ENCODE assay signal across 8 mouse cellular contexts in genomic region chr7:25753643-25754438, GRCm38 (mm10). TPM values are rescaled to one million over a fixed set of nuclear protein-coding genes. Genes with fewer than 3 reads are reported as not detected.
DNase-seq lines count a peak whose midpoint lies in the region; ATAC-seq lines count a peak whose summit lies in the region.

No protein-coding gene starts in this region.

- peak; percentile 80 for DNase-seq in adrenal gland, postnatal 14 days
- DNase-seq in adrenal gland, adult 8-10 months: no peak
- DNase-seq in right cerebral cortex, postnatal 10 days (ENCODE audit: low spot score in 2 of 2): peak; percentile 42 to 47
- no peak for DNase-seq in right cerebral cortex, adult 18-20 months
- no peak for DNase-seq in forebrain, embryonic 10.5 days (ENCODE audit: extremely low spot score, low spot score)
- DNase-seq in midbrain, embryonic 10.5 days (ENCODE audit: low spot score): no peak
- DNase-seq in ovary, postnatal 36 days (ENCODE audit: low spot score): no peak

- ATAC-seq in kidney, embryonic 15.5 days (replicated peaks; ENCODE audit: low FRiP score): peak; percentile 14

- H3K9ac ChIP-seq in kidney, embryonic 15.5 days: peak overlapping the region; percentile 96

- H3K4me1 ChIP-seq in forebrain, embryonic 10.5 days: peaks cover 21% of the 10 kb centered on the region
- H3K4me1 ChIP-seq in kidney, embryonic 15.5 days: peaks cover 22% of the 10 kb centered on the region
- H3K4me1 ChIP-seq in midbrain, embryonic 10.5 days: peaks cover 21% of the 10 kb centered on the region

- H3K27ac ChIP-seq in forebrain, embryonic 10.5 days: peak overlapping the region; percentile 99
- peak overlapping the region; percentile 99 for H3K27ac ChIP-seq in kidney, embryonic 15.5 days
- H3K27ac ChIP-seq in midbrain, embryonic 10.5 days (replicated peaks): peak overlapping the region; percentile 99

- no peaks in the 10 kb centered on the region for H3K9me3 ChIP-seq in forebrain, embryonic 10.5 days
- H3K9me3 ChIP-seq in kidney, embryonic 15.5 days (replicated peaks): no peaks in the 10 kb centered on the region
- H3K9me3 ChIP-seq in midbrain, embryonic 10.5 days (replicated peaks): no peaks in the 10 kb centered on the region

- H3K4me2 ChIP-seq in kidney, embryonic 15.5 days: peak overlapping the region; percentile 69

- no peaks in the 10 kb centered on the region for H3K27me3 ChIP-seq in forebrain, embryonic 10.5 days (ENCODE audit: poor library complexity, severe bottlenecking)
- H3K27me3 ChIP-seq in kidney, embryonic 15.5 days: no peaks in the 10 kb centered on the region
- no peaks in the 10 kb centered on the region for H3K27me3 ChIP-seq in midbrain, embryonic 10.5 days (ENCODE audit: low read depth, poor library complexity, severe bottlenecking)

- H3K36me3 ChIP-seq in forebrain, embryonic 10.5 days (replicated peaks): peaks cover 40% of the 10 kb centered on the region
- peaks cover 41% of the 10 kb centered on the region for H3K36me3 ChIP-seq in kidney, embryonic 15.5 days
- H3K36me3 ChIP-seq in midbrain, embryonic 10.5 days: peaks cover 44% of the 10 kb centered on the region

- WGBS in forebrain, embryonic 10.5 days: 1% methylated on average over 46 of the region's 46 CpGs
- 1% methylated on average over 46 of the region's 46 CpGs for WGBS in kidney, embryonic 15.5 days
- WGBS in midbrain, embryonic 10.5 days: 1% methylated on average over 46 of the region's 46 CpGs

- peak overlapping the region; percentile 99 for H3K4me3 ChIP-seq in forebrain, embryonic 10.5 days
- peak overlapping the region; percentile 72 for H3K4me3 ChIP-seq in kidney, embryonic 15.5 days (replicated peaks)
- H3K4me3 ChIP-seq in midbrain, embryonic 10.5 days: peak overlapping the region; percentile 99

RNA-seq across cellular contexts. Expression of gene Hnrnpul1, which starts 0.7 kb away (rescaled TPM):
- 119 and 130 TPM in 2 replicates for total RNA-seq in adrenal gland, postnatal 14 days (2021)
- total RNA-seq in adrenal gland, adult 8-10 months (2022): 100 to 1,000 TPM in 3 of 4 experiments, 10 to 100 TPM in 1; 97.0 to 132 (median 119) TPM
- polyA plus RNA-seq in forebrain, embryonic 10.5 days (2016; fragmentation: Nextera tagmentation; extraction: Ambion mirVana): 59.2 and 60.5 TPM in 2 replicates
- polyA plus RNA-seq in kidney, embryonic 15.5 days (2015; fragmentation: Nextera tagmentation; extraction: Ambion mirVana): 61.3 and 65.0 TPM in 2 replicates
- 55.2 and 61.8 TPM in 2 replicates for polyA plus RNA-seq in midbrain, embryonic 10.5 days (2016; fragmentation: Nextera tagmentation; extraction: Ambion mirVana)

RNA-seq across cellular contexts. Expression of gene Axl, which starts 34.7 kb away (rescaled TPM):
- 44.8 and 57.9 TPM in 2 replicates for total RNA-seq in adrenal gland, postnatal 14 days (2021)
- total RNA-seq in adrenal gland, adult 8-10 months (2022): 10 to 100 TPM; 51.4 to 73.8 (median 64.5) TPM
- 19.3 and 19.5 TPM in 2 replicates for polyA plus RNA-seq in forebrain, embryonic 10.5 days (2016; fragmentation: Nextera tagmentation; extraction: Ambion mirVana)
- polyA plus RNA-seq in kidney, embryonic 15.5 days (2015; fragmentation: Nextera tagmentation; extraction: Ambion mirVana): 81.9 and 91.5 TPM in 2 replicates
- polyA plus RNA-seq in midbrain, embryonic 10.5 days (2016; fragmentation: Nextera tagmentation; extraction: Ambion mirVana): 16.5 and 21.6 TPM in 2 replicates

RNA-seq across cellular contexts. Expression of gene Ccdc97, which starts 35.0 kb away (rescaled TPM):
- 43.8 and 45.0 TPM in 2 replicates for total RNA-seq in adrenal gland, postnatal 14 days (2021)
- total RNA-seq in adrenal gland, adult 8-10 months (2022): 10 to 100 TPM; 51.3 to 63.7 (median 56.9) TPM
- 28.7 and 29.6 TPM in 2 replicates for polyA plus RNA-seq in forebrain, embryonic 10.5 days (2016; fragmentation: Nextera tagmentation; extraction: Ambion mirVana)
- polyA plus RNA-seq in kidney, embryonic 15.5 days (2015; fragmentation: Nextera tagmentation; extraction: Ambion mirVana): 22.2 and 26.2 TPM in 2 replicates
- polyA plus RNA-seq in midbrain, embryonic 10.5 days (2016; fragmentation: Nextera tagmentation; extraction: Ambion mirVana): 30.1 and 33.3 TPM in 2 replicates

Comparison
In these comparisons a context has a peak if more than half of its experiments do, and no peak if none do; other contexts are left out.
1. DNase-seq: peak in adrenal gland, postnatal 14 days (single experiment) and right cerebral cortex, postnatal 10 days (2 of 2); none in adrenal gland, adult 8-10 months (single experiment), right cerebral cortex, adult 18-20 months (single experiment), forebrain, embryonic 10.5 days (single experiment), midbrain, embryonic 10.5 days (single experiment) and ovary, postnatal 36 days (single experiment).
2. Peak in every context shown above with its lines, with median percentiles within 50 percentile points of each other: H3K27ac ChIP-seq and H3K4me3 ChIP-seq.